Mouse (Mus musculus) skeletal muscle tissue, adult 2 months (tissue): ENCODE measurements around the gene Mgme1.

Experiments used
- DNase-seq: peaks from one replicate; pipeline ENCODE4 v3.0.0-alpha.2; 2012; ENCODE audit warnings: low read depth, low spot score

Mgme1 gene

DNA sequence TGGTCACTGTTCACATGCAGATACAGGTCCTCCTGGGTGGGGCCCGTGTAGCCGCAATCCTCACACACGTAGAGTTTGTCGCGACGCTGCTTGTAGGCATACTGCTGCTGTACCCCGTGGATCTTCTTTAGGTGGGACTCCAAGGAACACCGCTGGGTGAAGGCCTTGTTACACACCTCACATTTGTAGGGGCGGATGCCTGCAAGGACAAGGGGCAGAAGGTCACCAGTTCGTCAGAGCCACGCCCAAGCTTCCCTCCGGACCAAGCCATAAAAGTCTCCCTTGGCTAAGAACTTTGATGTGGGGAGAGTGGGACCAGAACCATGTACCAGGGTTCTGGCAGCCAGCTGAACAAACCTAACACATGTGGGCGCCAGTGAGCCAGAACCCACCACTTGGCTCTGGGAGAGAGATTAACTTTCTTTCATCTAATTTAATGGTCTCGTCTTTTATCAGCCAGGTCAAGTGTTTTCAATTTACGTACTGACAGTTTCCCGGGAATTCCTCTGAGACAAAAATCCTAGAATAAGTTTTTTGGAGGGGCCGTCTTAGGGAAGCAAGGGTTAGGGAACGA is 35.3 kb downstream of the Mgme1 start:
- no peak for DNase-seq

DNA sequence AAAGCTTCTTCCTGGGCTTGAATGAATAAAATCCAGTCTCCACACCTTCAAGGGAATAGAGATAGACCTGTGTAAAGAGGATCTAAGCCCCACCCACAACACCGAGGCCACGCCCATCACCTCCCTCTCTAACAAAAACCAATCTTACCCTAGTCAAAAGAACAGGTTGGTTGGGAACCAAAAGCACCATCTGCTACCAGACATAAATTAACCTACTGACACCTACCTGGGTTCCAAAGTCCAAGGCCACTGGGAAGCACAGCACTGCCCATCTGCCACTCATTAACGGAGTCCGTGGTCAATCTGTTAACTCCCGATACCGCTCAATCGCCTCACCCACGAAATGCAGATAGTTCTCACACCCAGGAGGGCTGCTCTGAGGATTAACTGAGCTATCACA is 38.1 kb downstream of the Mgme1 start:
- no peak for DNase-seq

DNA sequence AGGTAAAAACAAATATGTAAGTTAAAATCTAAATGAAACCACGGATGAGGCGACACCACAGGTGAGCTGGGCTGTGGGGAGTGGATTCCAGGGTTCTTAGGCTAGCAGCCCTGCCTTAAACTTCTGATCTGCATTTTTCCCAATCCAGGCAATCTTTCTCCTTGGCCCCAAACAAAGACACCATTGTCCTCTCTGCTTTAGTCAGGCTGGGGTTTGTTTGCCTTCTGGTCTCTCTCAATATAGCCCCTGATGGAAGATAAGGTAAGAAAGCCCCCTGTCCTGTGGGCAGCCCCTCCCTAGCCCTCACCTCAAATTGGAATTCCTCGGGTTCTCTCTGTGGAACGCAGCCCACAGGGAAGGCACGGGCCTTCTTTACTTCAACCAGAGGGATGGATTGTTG is 39.8 kb downstream of the Mgme1 start:
- no peak for DNase-seq

DNA sequence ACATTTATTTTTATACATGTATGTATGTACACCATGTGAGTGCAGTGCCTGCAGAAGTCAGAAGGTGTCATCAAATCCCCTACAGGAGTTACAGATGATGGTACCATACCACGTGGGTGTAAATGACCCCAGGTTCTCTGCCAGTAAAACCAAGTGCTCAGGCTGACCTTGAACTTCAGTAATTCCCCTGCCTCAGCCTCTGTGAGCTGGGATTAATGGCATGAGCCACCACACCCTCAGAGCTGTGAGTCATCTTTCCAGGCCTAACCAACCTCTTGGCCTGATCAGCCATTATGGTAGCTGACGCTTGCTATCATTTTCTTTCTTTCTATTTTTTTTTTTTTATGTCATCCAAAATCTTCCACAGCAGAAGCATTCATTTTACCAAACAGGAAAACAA is 40.9 kb downstream of the Mgme1 start:
- no peak for DNase-seq

DNA sequence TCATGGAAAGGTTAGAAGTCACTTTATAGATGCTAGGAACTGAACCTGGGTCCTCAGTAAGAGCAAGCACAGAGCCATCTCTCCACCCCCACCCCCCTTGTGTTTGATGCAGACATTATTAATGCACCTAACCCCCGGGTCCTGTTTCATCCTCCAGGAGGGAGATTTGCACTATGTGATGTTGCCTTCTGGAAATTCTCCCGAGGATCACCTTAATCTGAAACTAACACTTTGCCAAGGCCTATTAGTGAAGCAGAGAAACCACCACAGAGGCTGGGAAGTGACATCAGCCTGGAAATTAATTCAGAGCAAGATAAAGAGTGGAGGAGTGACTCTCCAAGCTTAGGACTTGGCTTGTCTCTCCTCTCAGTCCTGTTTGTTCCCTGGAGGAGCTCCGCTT is 53.8 kb downstream of the Mgme1 start:
- no peak for DNase-seq

DNA sequence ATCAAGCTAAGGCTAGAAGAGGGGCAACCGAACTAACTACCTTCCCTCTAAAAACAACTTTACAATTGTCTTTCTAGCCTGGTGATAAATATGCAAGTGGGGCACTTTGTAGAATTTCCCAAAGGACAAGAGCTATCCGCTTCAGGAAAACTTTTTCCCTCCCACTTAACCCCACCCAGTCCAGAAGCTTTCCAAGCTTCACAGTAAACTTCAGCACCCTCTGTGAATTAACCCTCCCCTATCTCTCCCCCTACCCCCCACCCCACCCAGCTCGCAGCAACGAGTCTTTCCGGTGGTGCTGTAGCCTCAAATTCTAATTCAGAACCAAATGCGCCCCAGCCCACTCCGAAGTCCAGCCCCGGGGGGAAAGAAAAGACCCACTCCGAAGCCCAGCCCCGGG is 59.0 kb downstream of the Mgme1 start:
- DNase-seq = no peak

DNA sequence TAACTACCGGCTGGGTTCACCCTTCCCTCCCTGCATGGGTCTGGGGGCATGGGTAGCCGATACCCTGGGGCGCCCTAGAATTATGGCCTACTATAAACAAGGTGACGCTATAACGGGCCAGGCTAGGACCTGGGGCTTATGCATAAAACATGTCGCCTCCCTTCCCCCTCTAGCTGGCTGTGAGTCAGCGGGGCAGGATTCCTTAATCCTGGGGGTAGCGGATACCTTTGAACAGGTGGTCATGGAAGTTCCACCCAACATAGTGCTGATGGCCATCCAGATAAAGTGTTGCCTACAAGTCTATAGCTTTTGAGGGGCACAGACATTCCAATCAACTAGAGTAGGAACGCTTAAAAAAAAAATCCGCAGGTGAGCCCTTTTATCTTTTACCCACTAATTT is 59.5 kb downstream of the Mgme1 start:
- DNase-seq = no peak

DNA sequence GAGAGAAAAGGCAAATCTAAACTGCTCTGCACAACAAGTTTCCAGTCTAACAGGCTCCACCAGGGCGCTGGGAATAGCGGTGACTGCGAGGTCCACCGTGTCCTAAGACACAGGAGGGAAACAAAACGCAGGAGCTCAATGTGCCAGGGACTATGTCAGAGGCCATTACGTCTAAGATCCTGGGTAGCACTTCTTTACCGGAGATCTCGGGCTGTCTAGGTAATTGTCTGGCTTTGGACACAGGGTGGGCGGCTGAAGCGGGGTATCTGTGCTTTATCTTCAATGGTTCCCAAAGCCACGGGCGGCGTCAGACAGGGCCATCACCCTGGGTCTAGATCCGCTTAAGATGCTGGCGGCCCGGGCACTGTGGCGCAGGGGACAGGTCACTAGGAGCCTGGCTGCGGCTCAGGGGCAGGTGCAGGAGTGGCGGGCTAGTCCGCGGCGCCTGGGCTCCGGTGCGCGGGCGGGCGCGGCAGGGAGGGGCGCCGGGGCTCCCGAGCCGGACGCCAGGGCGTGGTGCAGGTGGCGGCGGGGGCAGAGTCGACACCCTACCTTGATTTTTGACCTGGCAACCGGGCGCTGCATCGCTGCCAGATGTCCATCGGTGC is 60.0 kb downstream of the Mgme1 start:
- DNase-seq = no peak
